Comparison of ENCODE assay signal across 8 mouse cellular contexts in genomic region chr13:31179407-31180001, GRCm38 (mm10).
A peak's percentile ranks its signal among the peaks of the same experiment; 100 is the strongest.
DNase-seq lines count a peak whose midpoint lies in the region; ATAC-seq and TF ChIP-seq lines count a peak whose summit lies in the region.

No protein-coding gene starts in this region.

- H3K27ac ChIP-seq in hindbrain, postnatal 0 days: no peak overlapping the region
- no peak overlapping the region for H3K27ac ChIP-seq in midbrain, embryonic 14.5 days (replicated peaks; ENCODE audit: low read depth, low read length)

- 37% methylated on average over 12 of the region's 12 CpGs for WGBS in lung, adult 2 months
- WGBS in hindbrain, postnatal 0 days: 27% methylated on average over 12 of the region's 12 CpGs
- 53% methylated on average over 12 of the region's 12 CpGs for WGBS in midbrain, embryonic 14.5 days

- peak; percentile 38; the same call in 1 of the 2 replicates for ATAC-seq in hindbrain, postnatal 0 days
- no peak; the same call in 1 of the 2 replicates for ATAC-seq in midbrain, embryonic 14.5 days (ENCODE audit: low FRiP score, low TSS enrichment)

- no peak for TF ChIP-seq CTCF in lung, adult 2 months (IDR thresholded peaks at IDR 0.05; ENCODE audit: insufficient read depth, low read length)
- 0 out of 2 replicates have a peak, but pooled peaks have one; percentile 1 for TF ChIP-seq CTCF in hindbrain, postnatal 0 days (IDR thresholded peaks at IDR 0.05; ENCODE audit: low read depth)

- no peak overlapping the region for H3K4me3 ChIP-seq in lung, adult 2 months (replicated peaks; ENCODE audit: extremely low read depth, low read depth, low read length)
- H3K4me3 ChIP-seq in hindbrain, postnatal 0 days (ENCODE audit: low read length): no peak overlapping the region
- no peak overlapping the region for H3K4me3 ChIP-seq in midbrain, embryonic 14.5 days (replicated peaks; ENCODE audit: low read depth, low read length)

- H3K9ac ChIP-seq in hindbrain, postnatal 0 days (replicated peaks; ENCODE audit: low read length): no peak overlapping the region
- no peak overlapping the region for H3K9ac ChIP-seq in midbrain, embryonic 14.5 days (replicated peaks; ENCODE audit: low read length)

- no peak for TF ChIP-seq POLR2A in lung, adult 2 months (IDR thresholded peaks at IDR 0.05; ENCODE audit: borderline replicate concordance, extremely low read depth, low read depth, low read length)

- H3K36me3 ChIP-seq in hindbrain, postnatal 0 days (ENCODE audit: insufficient read depth, low read length): no peaks in the 10 kb centered on the region
- no peaks in the 10 kb centered on the region for H3K36me3 ChIP-seq in midbrain, embryonic 14.5 days (ENCODE audit: control insufficient read depth, insufficient read depth, low read length)

- H3K4me1 ChIP-seq in lung, adult 2 months (ENCODE audit: control insufficient read depth, insufficient read depth, low read length): peaks cover 6% of the 10 kb centered on the region
- no peaks in the 10 kb centered on the region for H3K4me1 ChIP-seq in hindbrain, postnatal 0 days (ENCODE audit: insufficient read depth, low read length)
- H3K4me1 ChIP-seq in midbrain, embryonic 14.5 days (ENCODE audit: control insufficient read depth, insufficient read depth, low read length): no peaks in the 10 kb centered on the region

- peak; percentile 24 to 27 for DNase-seq in lung, adult 18-20 months
- no peak for DNase-seq in lung, adult 2 months
- DNase-seq in embryo, embryonic 10 days (ENCODE audit: low spot score): peak; percentile 21
- DNase-seq in hindbrain, postnatal 0 days (ENCODE audit: low spot score): peak; percentile 15
- DNase-seq in left cerebral cortex, postnatal 14 days (ENCODE audit: low spot score in 2 of 2): peak; percentile 24 to 34
- peak; percentile 14 for DNase-seq in midbrain, embryonic 14.5 days
- DNase-seq in yolk sac, embryonic 10.5 days (ENCODE audit: low spot score): peak; percentile 78
- DNase-seq in heart, postnatal 14 days: no peak

- intact Hi-C loops in left cerebral cortex, postnatal 14 days (cut with DNase I): no loop called here
- intact Hi-C loops in heart, postnatal 14 days (cut with DNase I): no loop called here

- H3K4me2 ChIP-seq in hindbrain, postnatal 0 days (ENCODE audit: low read depth, low read length): no peak overlapping the region
- no peak overlapping the region for H3K4me2 ChIP-seq in midbrain, embryonic 14.5 days (ENCODE audit: low read length)

- H3K9me3 ChIP-seq in hindbrain, postnatal 0 days (ENCODE audit: low read length): peaks cover 5% of the 10 kb centered on the region; the same call in 1 of the 2 replicates
- H3K9me3 ChIP-seq in midbrain, embryonic 14.5 days (ENCODE audit: control insufficient read depth, low read length): no peaks in the 10 kb centered on the region

- H3K27me3 ChIP-seq in hindbrain, postnatal 0 days (ENCODE audit: insufficient read depth, low read length): no peaks in the 10 kb centered on the region
- no peaks in the 10 kb centered on the region for H3K27me3 ChIP-seq in midbrain, embryonic 14.5 days (ENCODE audit: control insufficient read depth, insufficient read depth, low read length)

Comparison
In these comparisons a context has a peak if more than half of its experiments do, and no peak if none do; other contexts are left out.
1. DNase-seq: peak in lung, adult 18-20 months (2 of 2), embryo, embryonic 10 days (single experiment), hindbrain, postnatal 0 days (single experiment), left cerebral cortex, postnatal 14 days (2 of 2), midbrain, embryonic 14.5 days (single experiment) and yolk sac, embryonic 10.5 days (single experiment); none in lung, adult 2 months (single experiment) and heart, postnatal 14 days (0 of 2).